Mouse (Mus musculus) brown adipose tissue, adult 24 weeks (tissue): Measurements from ENCODE around the gene Ercc6. TPM values are rescaled to one million over a fixed set of nuclear protein-coding genes. Genes with fewer than 3 reads are reported as not detected.

Source experiments
- H3K27ac ChIP-seq: fragments of 200-500 bp; replicated peaks from 2 replicates; pipeline ENCODE4 v1.5.1; 2012; ENCODE audit warnings: low read depth, mild to moderate bottlenecking, low read length
- H3K4me1 ChIP-seq: fragments of 200-500 bp; 2 replicates; pipeline ENCODE4 v1.6.1; 2012; ENCODE audit warnings: low read length, mixed read lengths; ENCODE audit not compliant: control insufficient read depth, insufficient read depth, insufficient read length
- H3K4me3 ChIP-seq: fragments of 200-500 bp; 2 replicates; pipeline ENCODE4 v1.5.1; 2012; ENCODE audit warnings: low read depth, mild to moderate bottlenecking, low read length, moderate library complexity; ENCODE audit not compliant: insufficient read depth
- polyA plus RNA-seq: library from polyadenylated mRNA; stranded (reverse); fragments of >200 nt; gene quantifications from 2 replicates; pipeline ENCODE4 v1.2.4, GENCODE M21; 2012; ENCODE audit not compliant: missing spikeins, insufficient read depth, insufficient read length

Ercc6 gene
- polyA plus RNA-seq, 1 experiment: 1.5 TPM

DNA sequence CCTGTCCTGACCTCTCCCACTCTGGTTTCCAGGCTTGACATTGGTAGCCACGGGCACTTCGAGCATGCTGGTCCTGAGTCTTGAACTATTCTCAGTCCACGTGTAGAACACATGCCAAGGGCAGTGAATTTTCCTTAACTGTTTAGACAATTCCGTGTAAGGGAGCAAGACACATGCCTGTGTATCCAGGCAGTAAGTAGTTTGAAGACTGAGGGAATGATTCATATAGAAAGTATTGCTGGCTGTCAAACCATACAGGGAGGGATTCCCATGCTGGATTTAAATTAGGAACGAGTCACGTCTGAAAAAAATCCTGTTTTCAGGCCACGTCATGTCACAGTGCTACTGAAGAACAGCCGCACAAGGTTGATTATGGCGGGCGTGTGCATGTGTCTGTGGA lies 7.0 kb upstream of the Ercc6 start:
- H3K4me3 ChIP-seq: no peak overlapping the region
- H3K27ac ChIP-seq: no peak overlapping the region
- H3K4me1 ChIP-seq: no peaks in the 10 kb centered on the region

DNA sequence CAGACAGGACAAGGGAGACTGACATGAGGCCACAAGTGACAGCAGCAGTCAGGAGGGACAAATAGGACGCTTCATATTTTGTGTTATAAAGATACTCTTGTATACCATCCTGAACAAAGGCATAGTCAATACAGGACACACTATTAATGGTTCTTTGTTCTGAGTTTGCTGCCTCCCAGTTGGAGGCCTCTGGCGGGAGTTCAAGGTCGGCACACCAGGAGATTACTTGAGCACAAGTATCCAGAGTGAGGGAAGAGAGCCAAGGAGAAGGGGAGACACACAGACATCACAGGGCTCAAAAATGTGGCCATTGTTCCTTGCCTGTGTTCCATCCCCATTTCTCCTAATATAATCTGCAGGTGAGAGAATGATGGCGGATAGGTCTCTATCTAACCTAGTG lies 6.1 kb upstream of the Ercc6 start:
- H3K4me3 ChIP-seq: no peak overlapping the region
- H3K4me1 ChIP-seq: no peaks in the 10 kb centered on the region
- H3K27ac ChIP-seq: no peak overlapping the region

DNA sequence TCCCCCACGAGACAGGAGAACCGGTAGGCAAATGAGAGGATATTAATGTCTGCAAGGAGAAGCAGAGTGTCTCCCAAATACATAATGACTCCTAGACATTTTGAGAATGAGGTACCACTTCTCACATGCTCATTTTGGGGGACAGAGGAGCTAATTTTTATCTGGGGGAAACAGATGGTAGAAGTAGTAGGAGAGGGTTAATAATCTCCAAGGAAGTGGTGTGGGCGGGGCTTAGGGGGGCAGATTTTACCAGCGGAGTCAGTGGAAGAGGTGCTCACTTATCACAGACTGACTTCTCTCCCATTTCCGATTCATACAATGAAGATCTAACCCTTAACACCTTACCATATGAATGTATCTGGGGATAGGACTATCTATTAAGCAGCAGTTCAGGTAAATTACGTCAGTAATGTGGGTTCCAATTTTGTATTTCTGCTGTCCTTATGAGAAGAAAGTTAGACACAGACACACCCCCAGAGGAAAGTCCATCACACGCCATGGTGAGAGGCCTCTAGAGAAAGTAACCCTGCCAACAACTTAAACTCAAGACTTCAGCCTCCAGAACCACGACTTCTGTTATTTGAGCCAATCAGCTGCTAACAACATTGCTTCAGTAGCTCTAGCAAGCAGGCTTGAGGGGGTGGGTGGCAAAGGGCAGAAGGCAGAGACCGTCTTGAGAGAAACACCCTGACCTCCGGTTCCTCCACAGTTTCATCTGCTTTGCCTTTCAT lies 5.1 kb upstream of the Ercc6 start:
- H3K27ac ChIP-seq: no peak overlapping the region
- H3K4me3 ChIP-seq: no peak overlapping the region

DNA sequence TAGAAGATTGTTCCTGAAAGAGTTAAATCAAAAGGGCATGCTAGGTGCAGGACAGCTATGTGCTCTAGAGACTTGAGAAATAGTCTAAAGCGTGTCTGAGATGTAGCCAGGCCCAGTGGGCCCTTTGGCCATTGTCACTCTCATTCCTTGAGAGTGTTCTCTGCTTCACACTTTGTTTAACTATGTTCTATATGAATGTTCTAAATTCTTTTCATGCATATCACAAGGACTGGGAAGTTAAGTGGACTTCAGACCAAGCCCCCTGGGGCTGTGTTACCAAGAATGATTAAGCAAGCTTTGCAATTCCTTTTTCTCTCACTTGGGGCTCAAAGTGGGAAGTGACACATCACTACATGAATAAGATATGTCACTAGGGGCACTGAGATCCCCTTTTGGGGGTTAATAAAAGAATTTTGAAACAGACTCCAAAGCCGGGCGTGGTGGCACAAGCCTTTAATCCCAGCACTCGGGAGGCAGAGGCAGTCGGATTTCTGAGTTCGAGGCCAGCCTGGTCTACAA lies 3.8 kb upstream of the Ercc6 start:
- Histone ChIP-seq H3K4me3 (no peak overlapping the region), H3K27ac (no peak overlapping the region), H3K4me1 (0 out of 2 replicates have a peak, but pooled peaks cover 3% of the 10 kb centered on the region)

More for the DNA sequence above, 5.1 kb upstream of the Ercc6 start:
- 0 out of 2 replicates have a peak, but pooled peaks cover 3% of the 10 kb centered on the region for H3K4me1 ChIP-seq

DNA sequence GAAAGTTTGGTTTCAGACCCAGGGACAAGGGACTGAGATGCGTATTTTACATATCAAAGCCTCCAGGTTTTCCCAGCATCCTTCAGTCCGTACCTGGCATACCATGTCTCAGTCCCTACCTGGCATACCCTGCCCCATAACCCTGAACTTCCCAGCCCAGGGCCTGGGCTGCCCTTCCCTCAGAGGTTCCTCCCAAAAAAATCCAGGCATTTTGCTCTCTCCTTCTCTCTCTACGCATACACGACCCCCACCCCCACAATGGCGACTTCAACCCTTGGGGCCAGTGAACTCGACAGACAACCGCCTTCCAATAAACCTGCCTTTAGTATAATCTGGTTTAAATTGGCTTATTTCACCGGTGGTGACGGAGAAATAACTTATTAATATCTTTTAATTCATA lies 409 bp upstream of the Ercc6 start:
- no peak overlapping the region for H3K4me3 ChIP-seq

DNA sequence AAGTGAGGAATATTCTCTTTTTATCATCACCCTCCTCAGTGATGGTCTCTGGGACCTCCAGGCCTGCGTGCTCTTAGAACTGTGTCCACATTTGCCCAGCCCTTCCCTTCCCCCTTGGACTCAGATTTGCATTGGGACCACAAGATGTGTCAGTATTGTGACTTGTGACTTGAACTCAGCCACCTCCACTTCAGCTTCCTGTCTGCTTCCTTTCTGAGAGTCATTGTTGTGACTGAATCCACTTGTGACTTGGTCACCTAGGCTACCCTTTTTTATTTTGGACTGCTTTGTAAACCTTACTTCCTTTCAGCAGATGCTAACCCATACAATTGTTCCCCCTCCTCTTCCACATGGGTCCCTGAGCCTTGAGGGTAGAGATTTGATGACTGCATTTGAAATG lies 2.8 kb downstream of the Ercc6 start:
- Histone ChIP-seq H3K27ac (no peak overlapping the region), H3K4me1 (0 out of 2 replicates have a peak, but pooled peaks cover 5% of the 10 kb centered on the region), H3K4me3 (no peak overlapping the region)

More for the DNA sequence above, 409 bp upstream of the Ercc6 start:
- H3K4me1 ChIP-seq: 0 out of 2 replicates have a peak, but pooled peaks cover 5% of the 10 kb centered on the region
- no peak overlapping the region for H3K27ac ChIP-seq

DNA sequence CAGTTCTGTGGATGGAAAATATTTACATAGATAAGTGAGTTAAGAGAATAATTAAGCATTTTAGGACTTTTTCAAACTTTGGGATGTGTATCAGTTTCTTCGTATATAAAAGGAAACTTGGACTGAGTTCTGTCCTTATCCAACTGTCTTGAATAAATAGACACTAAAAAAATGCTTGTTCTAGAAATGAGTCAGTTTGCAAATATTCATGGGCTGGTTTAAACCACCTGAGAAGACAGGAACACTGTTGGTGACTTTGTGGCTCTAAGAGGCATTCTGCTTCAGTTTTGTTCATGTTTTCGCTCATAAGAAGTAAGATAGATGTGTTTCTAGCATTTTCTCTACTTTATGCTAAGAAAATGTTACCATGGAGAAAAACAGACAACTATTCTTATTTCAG lies 5.2 kb downstream of the Ercc6 start:
- Histone ChIP-seq H3K4me1 (0 out of 2 replicates have a peak, but pooled peaks cover 2% of the 10 kb centered on the region), H3K27ac (no peak overlapping the region), H3K4me3 (no peak overlapping the region)

DNA sequence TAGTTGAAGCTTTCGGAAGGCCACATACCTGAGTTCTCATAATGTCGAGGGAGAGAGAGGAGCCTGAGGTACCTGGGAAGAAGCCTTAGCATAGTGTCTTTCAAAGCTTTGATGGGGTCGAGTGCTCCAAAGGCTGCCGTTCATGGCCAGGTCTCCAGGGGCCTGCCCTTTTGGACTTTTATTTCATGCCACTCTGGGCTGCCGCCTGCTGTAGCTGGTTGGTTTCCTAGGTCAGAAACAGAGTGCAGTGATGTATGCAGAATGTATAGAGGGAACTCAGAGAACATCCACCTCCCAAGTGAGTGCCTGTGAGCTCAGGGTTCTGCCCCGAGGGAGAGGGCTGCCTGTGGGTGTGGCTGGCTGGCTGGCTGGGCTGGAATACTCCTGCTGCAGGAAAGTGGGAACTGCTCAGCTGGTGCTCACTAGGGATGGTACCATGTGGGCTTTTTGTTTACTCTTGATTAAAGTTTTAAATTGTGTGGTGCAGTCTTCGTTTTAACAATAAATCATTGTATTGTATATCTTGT lies 7.1 kb downstream of the Ercc6 start:
- Histone ChIP-seq H3K4me3 (no peak overlapping the region), H3K4me1 (no peaks in the 10 kb centered on the region), H3K27ac (no peak overlapping the region)

DNA sequence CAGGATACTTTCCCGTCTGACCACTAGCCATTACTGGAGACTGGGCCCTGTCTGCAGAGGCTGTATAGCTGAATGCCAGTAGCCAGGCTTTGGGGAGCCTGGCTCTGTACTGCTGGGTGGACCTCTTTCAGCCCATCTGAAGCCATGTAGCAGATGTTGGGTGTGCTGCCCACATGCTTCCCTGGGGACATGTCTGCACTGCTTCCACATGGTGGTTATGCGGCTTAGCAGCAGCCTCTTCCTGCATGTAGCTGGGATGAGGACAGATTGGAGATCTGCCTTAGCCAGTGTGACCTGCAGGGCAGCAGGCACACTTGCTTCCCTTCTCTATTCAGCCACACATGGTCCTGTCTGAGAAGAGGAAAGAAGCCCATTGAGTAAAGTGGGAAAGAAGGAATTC lies 9.0 kb downstream of the Ercc6 start:
- no peak overlapping the region for H3K4me3 ChIP-seq
- no peak overlapping the region for H3K27ac ChIP-seq
- no peaks in the 10 kb centered on the region for H3K4me1 ChIP-seq

DNA sequence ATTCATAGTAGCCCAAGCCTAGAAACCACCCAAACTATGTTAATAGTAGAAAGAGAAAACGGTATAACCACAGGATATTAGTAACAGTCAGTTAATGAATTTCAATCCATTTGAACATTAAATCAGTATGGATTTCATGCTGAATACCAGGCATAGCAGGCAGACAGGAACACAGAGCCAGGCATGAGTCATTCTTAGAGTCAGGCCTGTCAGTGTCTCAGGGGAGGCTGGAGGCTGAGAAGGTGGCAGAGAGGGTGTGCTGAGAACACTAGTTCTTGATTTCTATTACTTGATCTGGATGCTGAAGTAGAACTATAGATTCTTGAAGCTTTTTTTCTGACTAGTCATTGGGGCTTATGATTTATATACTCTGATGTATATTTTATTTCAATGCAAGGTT lies 10.8 kb downstream of the Ercc6 start:
- Histone ChIP-seq H3K4me3 (no peak overlapping the region), H3K4me1 (no peaks in the 10 kb centered on the region), H3K27ac (no peak overlapping the region)

DNA sequence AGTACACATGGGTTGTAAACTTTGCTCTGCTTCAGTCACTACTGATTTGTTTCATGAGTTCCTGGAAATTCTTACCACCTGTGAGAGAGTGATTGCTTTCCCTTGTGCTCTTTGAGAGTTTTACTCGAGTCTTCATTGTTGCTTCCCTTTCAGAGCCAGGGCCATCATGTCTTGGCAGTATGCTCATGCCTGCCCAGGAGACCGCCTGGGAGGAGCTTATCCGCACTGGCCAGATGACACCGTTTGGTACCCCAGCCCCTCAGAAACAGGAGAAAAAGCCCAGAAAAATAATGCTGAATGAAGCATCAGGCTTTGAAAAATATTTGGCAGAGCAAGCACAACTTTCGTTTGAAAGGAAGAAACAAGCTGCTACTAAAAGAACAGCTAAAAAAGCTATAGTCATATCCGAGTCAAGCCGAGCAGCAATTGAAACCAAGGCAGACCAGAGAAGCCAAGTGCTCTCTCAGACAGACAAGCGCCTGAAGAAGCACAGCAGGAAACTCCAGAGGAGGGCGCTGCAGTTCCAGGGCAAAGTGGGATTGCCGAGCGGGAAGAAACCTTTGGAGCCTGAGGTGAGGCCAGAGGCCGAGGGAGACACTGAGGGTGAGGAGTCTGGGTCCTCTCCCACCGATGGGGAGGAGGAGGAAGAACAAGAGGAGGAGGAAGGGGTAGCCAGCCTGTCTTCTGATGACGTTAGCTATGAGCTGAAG lies 12.8 kb downstream of the Ercc6 start:
- Histone ChIP-seq H3K4me1 (no peaks in the 10 kb centered on the region), H3K27ac (no peak overlapping the region), H3K4me3 (no peak overlapping the region)

DNA sequence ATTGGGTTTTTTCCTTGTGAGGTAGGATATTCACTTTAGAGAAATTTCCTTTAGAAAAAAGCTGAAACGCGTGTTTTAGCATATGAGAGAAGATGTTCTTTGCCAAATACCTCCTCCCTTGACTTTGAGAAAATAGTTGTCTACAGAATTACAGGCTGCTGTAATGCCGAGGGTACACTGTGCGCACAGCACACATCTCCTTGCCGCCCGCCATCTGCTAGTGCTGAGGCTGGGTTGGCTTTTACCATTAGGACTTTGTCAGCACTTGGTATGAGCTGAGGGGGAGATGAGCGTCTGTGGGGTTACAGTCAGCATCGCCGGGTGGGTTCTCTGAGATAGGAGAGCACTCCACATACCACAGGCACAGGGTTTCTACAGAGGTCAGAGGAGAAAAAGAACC lies 13.9 kb downstream of the Ercc6 start:
- Histone ChIP-seq H3K4me3 (no peak overlapping the region), H3K4me1 (no peaks in the 10 kb centered on the region)

DNA sequence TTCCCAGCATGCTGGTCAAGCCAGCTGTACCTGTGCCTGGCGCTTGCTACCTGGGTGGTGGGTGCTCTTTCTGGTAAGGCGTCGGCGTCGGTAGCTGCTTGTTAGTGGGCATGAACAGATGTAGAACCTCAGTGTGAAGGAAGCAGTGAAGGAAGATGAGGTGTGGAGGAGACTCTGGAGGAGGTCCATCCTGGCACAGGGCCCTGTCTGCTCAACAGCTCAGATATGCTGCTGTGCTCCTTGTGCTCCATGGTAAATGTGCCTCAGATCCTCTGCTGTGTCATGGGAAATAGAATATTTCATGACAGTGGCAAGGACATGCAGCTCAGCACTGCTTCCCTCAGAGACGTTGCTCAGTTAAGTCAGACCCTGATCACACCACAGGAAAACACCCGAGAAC lies 15.7 kb downstream of the Ercc6 start:
- H3K4me1 ChIP-seq: no peaks in the 10 kb centered on the region
- no peak overlapping the region for H3K4me3 ChIP-seq
- H3K27ac ChIP-seq: no peak overlapping the region

More for the DNA sequence above, 13.9 kb downstream of the Ercc6 start:
- no peak overlapping the region for H3K27ac ChIP-seq

DNA sequence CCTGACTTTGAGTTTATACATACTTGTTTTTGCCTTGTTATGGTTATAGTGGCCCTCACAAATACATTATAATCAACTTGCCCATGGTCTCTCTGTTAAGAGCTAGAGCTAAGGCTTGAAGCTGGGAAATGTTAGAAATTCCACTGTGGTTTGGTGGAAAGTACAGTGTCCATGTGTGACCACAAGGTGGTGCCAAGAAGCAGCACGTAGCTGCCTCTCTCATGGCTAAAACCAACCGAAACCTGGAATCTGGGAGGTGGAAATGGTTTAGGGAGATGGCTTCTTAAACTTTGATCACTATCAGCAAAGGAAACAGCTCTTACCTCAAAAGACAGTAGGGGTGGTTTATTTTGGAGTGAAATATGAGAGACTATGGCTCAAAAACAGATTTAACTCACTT lies 17.6 kb downstream of the Ercc6 start:
- Histone ChIP-seq H3K4me1 (no peaks in the 10 kb centered on the region), H3K27ac (no peak overlapping the region), H3K4me3 (no peak overlapping the region)

DNA sequence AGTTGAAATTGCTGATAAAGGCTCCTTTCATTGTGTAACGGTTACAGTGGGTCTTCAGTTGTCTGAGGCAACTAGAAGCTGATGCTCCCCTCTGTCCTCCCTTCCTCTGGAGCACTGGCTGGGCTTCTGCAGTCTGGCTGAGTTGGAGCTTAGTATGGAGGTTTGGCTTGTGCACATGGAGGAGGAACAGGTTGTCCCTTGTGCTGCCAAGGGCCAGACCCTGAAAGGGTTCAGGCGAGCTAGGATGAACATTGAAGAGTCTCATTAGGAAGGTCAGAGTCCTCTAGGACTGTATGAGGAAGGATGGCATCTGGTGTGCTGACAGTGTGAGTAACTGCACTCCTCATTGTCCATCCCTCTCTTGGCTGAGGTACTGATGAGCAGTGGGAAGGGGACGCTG lies 18.1 kb downstream of the Ercc6 start:
- H3K4me1 ChIP-seq: no peaks in the 10 kb centered on the region
- no peak overlapping the region for H3K4me3 ChIP-seq
- H3K27ac ChIP-seq: no peak overlapping the region
